ENCODE assay signal across 15 mouse cellular contexts in the genomic region with DNA sequence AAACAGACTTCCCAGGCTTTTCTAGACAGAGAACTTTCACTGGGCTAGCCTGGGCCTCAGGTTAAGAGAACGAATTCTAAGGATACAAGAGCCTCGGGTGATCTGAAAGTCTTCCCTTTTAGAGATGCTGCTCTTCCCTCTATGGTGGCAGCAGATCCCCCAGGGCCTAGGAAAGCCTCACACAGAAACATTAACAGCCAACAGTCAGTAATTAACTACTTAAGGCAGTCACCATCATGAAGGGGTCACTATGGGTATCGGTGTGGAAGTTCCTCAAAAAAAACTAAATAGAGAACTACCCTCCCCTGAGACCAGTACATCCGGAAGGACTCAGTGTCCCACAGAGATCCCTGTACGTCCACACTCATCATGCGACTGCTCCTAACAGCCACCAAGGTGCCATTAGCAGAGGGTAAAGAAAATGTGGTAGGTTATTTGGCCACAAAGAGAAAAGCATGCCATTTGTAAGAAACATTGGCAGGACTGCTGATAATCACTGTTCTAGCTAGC. TPM values are rescaled to one million over a fixed set of nuclear protein-coding genes. Genes with fewer than 3 reads are reported as not detected.
DNase-seq lines count a peak whose midpoint lies in the region; ATAC-seq and TF ChIP-seq lines count a peak whose summit lies in the region.
"Had no signal": no experiment of that assay in that cellular context is flagged by ENCODE, and none has a peak within 500 bp of the region (broad histone marks: within the 10 kb centered on the region; RNA-seq: fewer than 3 reads in every experiment).

No protein-coding gene starts in this region.

- H3K4me2 ChIP-seq in liver, postnatal 0 days (ENCODE audit: low read depth, low read length), result no peak overlapping the region
- H3K4me2 ChIP-seq in midbrain, embryonic 13.5 days (replicated peaks), result no peak overlapping the region
- H3K4me2 ChIP-seq: heart, embryonic 11.5 days; limb, embryonic 15.5 days had no signal

- peaks cover 60% of the 10 kb centered on the region for H3K4me1 ChIP-seq in kidney, adult 2 months (ENCODE audit: control insufficient read depth, insufficient read depth, low read length)
- H3K4me1 ChIP-seq in testis, adult 2 months (ENCODE audit: control insufficient read depth, insufficient read depth, low read length), result peaks cover 3% of the 10 kb centered on the region
- peaks cover 57% of the 10 kb centered on the region for H3K4me1 ChIP-seq in liver, postnatal 0 days (ENCODE audit: insufficient read depth)
- H3K4me1 ChIP-seq in midbrain, embryonic 13.5 days (replicated peaks), result 0 out of 2 replicates have a peak, but pooled peaks cover 4% of the 10 kb centered on the region

- no peak overlapping the region for H3K9ac ChIP-seq in liver, postnatal 0 days (replicated peaks)
- H3K9ac ChIP-seq in midbrain, embryonic 13.5 days (replicated peaks), result no peak overlapping the region
- H3K9ac ChIP-seq: limb, embryonic 15.5 days had no signal

- WGBS in kidney, adult 2 months, result 48% methylated on average over 6 of the region's 6 CpGs
- 55% methylated on average over 6 of the region's 6 CpGs for WGBS in liver, postnatal 0 days (ENCODE audit: insufficient replicate concordance)
- WGBS in midbrain, embryonic 13.5 days, result 90% methylated on average over 6 of the region's 6 CpGs

- DNase-seq in kidney, adult 2 months, result peak; percentile 57
- no peak for DNase-seq in kidney, postnatal 36 days
- DNase-seq in testis, postnatal 14 days (ENCODE audit: low spot score), result no peak
- no peak for DNase-seq in liver, postnatal 0 days
- DNase-seq in adrenal gland, adult (ENCODE audit: inconsistent age in 2 of 2, low spot score in 1 of 2), result no peak
- DNase-seq: adrenal gland, postnatal 10 days; kidney, postnatal 14 days; lung, postnatal 4 days; right cerebral cortex, adult 18-20 months; thymus, postnatal 36 days had no signal

- peak overlapping the region; percentile 36; the same call in 1 of the 2 replicates for H3K27ac ChIP-seq in kidney, adult 2 months (ENCODE audit: insufficient read depth, low read depth, low read length)
- H3K27ac ChIP-seq in testis, adult 2 months (ENCODE audit: control insufficient read depth, insufficient read depth, low read depth, low read length), result 0 out of 2 replicates have a peak overlapping the region, but pooled peaks have one; percentile 41
- H3K27ac ChIP-seq in liver, postnatal 0 days (ENCODE audit: low read depth), result peak overlapping the region; percentile 46
- H3K27ac ChIP-seq in midbrain, embryonic 13.5 days, result no peak overlapping the region

- H3K36me3 ChIP-seq in kidney, adult 2 months (ENCODE audit: control insufficient read depth, insufficient read depth, low read length), result no peaks in the 10 kb centered on the region; the same call in 1 of the 2 replicates
- H3K36me3 ChIP-seq in testis, adult 2 months (ENCODE audit: control insufficient read depth, insufficient read depth, low read length), result no peaks in the 10 kb centered on the region
- peaks cover 22% of the 10 kb centered on the region for H3K36me3 ChIP-seq in liver, postnatal 0 days (replicated peaks; ENCODE audit: insufficient read depth, low read length)
- H3K36me3 ChIP-seq in midbrain, embryonic 13.5 days, result peaks cover 26% of the 10 kb centered on the region

- H3K27me3 ChIP-seq in kidney, adult 2 months (replicated peaks; ENCODE audit: control insufficient read depth, insufficient read depth, low read length), result no peaks in the 10 kb centered on the region
- no peaks in the 10 kb centered on the region for H3K27me3 ChIP-seq in testis, adult 2 months (ENCODE audit: control insufficient read depth, insufficient read depth, low read length)
- no peaks in the 10 kb centered on the region for H3K27me3 ChIP-seq in liver, postnatal 0 days (ENCODE audit: insufficient read depth, low read length)
- H3K27me3 ChIP-seq in midbrain, embryonic 13.5 days, result no peaks in the 10 kb centered on the region
- H3K27me3 ChIP-seq: limb, embryonic 15.5 days had no signal

- TF ChIP-seq CTCF in kidney, adult 2 months (conservative IDR thresholded peaks at IDR 0.05; ENCODE audit: insufficient read depth, insufficient read length, low read depth, low read length), result no peak
- no peak for TF ChIP-seq CTCF in testis, adult 2 months (IDR thresholded peaks at IDR 0.05; ENCODE audit: control insufficient read depth, insufficient read depth, insufficient replicate concordance, low read depth, low read length)
- no peak for TF ChIP-seq CTCF in liver, postnatal 0 days (IDR thresholded peaks at IDR 0.05; ENCODE audit: low read depth)

- no peaks in the 10 kb centered on the region for H3K9me3 ChIP-seq in liver, postnatal 0 days (ENCODE audit: low read length)
- no peaks in the 10 kb centered on the region for H3K9me3 ChIP-seq in midbrain, embryonic 13.5 days
- H3K9me3 ChIP-seq: limb, embryonic 15.5 days had no signal

- no peak overlapping the region for H3K4me3 ChIP-seq in kidney, adult 2 months (ENCODE audit: insufficient read depth, low read depth, low read length)
- H3K4me3 ChIP-seq in testis, adult 2 months (ENCODE audit: control insufficient read depth, low read depth, low read length), result no peak overlapping the region
- H3K4me3 ChIP-seq in liver, postnatal 0 days (ENCODE audit: low read depth, low read length), result no peak overlapping the region
- no peak overlapping the region for H3K4me3 ChIP-seq in midbrain, embryonic 13.5 days (replicated peaks)
- H3K4me3 ChIP-seq: limb, embryonic 15.5 days had no signal

- no peak for TF ChIP-seq EP300 in liver, postnatal 0 days (IDR thresholded peaks at IDR 0.05; ENCODE audit: low read depth)

- ATAC-seq in liver, postnatal 0 days, result peak; percentile 26; the same call in 1 of the 2 replicates
- no peak for ATAC-seq in midbrain, embryonic 13.5 days
- ATAC-seq: hindbrain, embryonic 16.5 days had no signal

- TF ChIP-seq POLR2A in kidney, adult 2 months (IDR thresholded peaks at IDR 0.05; ENCODE audit: low read depth, low read length), result no peak
- TF ChIP-seq POLR2A in testis, adult 2 months (IDR thresholded peaks at IDR 0.05; ENCODE audit: control insufficient read depth, low read depth, low read length), result no peak

RNA-seq across cellular contexts. Expression of gene Sh3bp5, which starts 33.9 kb away (rescaled TPM):
- 33.4 and 43.4 TPM in 2 replicates for polyA plus RNA-seq in kidney, adult 2 months (2012; rRNA removed)
- polyA plus RNA-seq in testis, adult 2 months (2012; rRNA removed), result 39.6 and 41.2 TPM in 2 replicates
- polyA plus RNA-seq in liver, postnatal 0 days (2015; fragmentation: Nextera tagmentation; extraction: Ambion mirVana), result 29.7 and 31.8 TPM in 2 replicates
- 111 and 116 TPM in 2 replicates for polyA plus RNA-seq in midbrain, embryonic 13.5 days (2015; fragmentation: Nextera tagmentation; extraction: Ambion mirVana)
